Mouse (Mus musculus): Measurements from ENCODE around the gene Ap3m1. TPM values are rescaled to one million over a fixed set of nuclear protein-coding genes. Genes with fewer than 3 reads are reported as not detected.

Ap3m1 gene
- polyA plus RNA-seq, 1 experiment from 2014 or later: 46.8 TPM

- DNase-seq (ENCODE audit: low spot score) (no peak), ATAC-seq (ENCODE audit: low FRiP score, low TSS enrichment) (peak; percentile 6; the same call in 1 of the 2 replicates)
- peak overlapping the region; percentile 82 for H3K4me3 ChIP-seq (ENCODE audit: low read depth, low read length)
- TF ChIP-seq EP300 (optimal IDR thresholded peaks at IDR 0.05) (peak; percentile 56), CTCF (IDR thresholded peaks at IDR 0.05; ENCODE audit: low read depth) (no peak)
- H3K36me3 ChIP-seq (ENCODE audit: control insufficient read depth, insufficient read depth, low read length): no peaks in the 10 kb centered on the region
- no peaks in the 10 kb centered on the region for H3K27me3 ChIP-seq (ENCODE audit: control insufficient read depth, insufficient read depth, low read length)
- peak overlapping the region; percentile 88 for H3K9ac ChIP-seq (ENCODE audit: low read length)
- H3K4me2 ChIP-seq (replicated peaks; ENCODE audit: low read depth): peak overlapping the region; percentile 95
- 6% methylated on average over 28 of the region's 28 CpGs for WGBS
- peak overlapping the region; percentile 93 for H3K27ac ChIP-seq (replicated peaks)
- no peaks in the 10 kb centered on the region for H3K9me3 ChIP-seq (ENCODE audit: control insufficient read depth, low read length)
- no peaks in the 10 kb centered on the region for H3K4me1 ChIP-seq (replicated peaks; ENCODE audit: control insufficient read depth, insufficient read depth)
Observed at GRCm38 (mm10) chr14:21051380-21052111, 762 bp downstream of the Ap3m1 start.

DNA sequence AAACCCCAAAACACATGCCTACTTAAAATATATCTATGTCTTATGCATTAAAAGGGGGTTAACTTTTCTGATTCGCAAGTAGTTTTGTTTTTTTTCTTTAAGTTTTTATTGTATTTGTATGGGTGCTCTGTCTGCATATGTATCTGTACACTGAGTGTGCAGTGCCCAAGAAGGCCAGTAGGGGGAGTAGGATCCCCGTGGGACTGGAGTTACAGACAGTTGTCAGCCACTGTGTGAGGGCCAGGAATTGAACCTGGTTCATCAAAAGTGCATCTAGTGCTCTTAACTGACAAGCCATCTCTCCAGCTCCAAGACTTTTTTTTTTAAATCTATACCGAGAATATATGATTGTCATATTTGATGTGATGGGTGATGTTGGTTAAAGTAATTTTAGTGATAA lies 1.6 kb downstream of the Ap3m1 start:
- 0 out of 2 replicates have a peak overlapping the region, but pooled peaks have one; percentile 95 for H3K4me2 ChIP-seq (replicated peaks; ENCODE audit: low read depth)
- no peaks in the 10 kb centered on the region for H3K36me3 ChIP-seq (ENCODE audit: control insufficient read depth, insufficient read depth, low read length)
- H3K4me1 ChIP-seq (replicated peaks; ENCODE audit: control insufficient read depth, insufficient read depth): no peaks in the 10 kb centered on the region
- H3K27me3 ChIP-seq (ENCODE audit: control insufficient read depth, insufficient read depth, low read length): no peaks in the 10 kb centered on the region
- no peak overlapping the region for H3K9ac ChIP-seq (ENCODE audit: low read length)
- H3K4me3 ChIP-seq (ENCODE audit: low read depth, low read length): no peak overlapping the region
- no peaks in the 10 kb centered on the region for H3K9me3 ChIP-seq (ENCODE audit: control insufficient read depth, low read length)
- DNase-seq (ENCODE audit: low spot score): peak; percentile 56
- no peak for ATAC-seq (ENCODE audit: low FRiP score, low TSS enrichment)
- WGBS: 71% methylated on average over 3 of the region's 3 CpGs
- no peak for TF ChIP-seq EP300 (optimal IDR thresholded peaks at IDR 0.05)
- TF ChIP-seq CTCF (IDR thresholded peaks at IDR 0.05; ENCODE audit: low read depth): peak; percentile 71
- H3K27ac ChIP-seq (replicated peaks): no peak overlapping the region

DNA sequence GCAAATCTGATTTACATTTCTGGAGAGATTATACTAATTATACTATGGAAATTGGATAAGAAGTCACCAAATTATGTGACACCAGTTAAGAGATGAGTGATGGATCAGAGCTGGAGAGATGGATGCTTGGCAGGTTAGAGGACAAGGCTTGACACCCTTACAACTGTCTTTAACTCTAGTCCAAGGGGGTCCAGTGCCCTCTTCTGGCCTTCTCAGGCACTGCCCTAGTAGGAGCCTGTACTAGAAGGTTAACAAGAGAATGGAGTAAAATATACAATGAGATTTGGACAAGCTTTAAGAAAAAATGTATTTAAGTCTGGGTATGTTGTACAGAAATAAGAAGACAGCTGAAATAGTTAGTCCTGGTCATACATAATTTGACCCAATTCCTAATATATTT lies 3.4 kb downstream of the Ap3m1 start:
- no peak overlapping the region for H3K27ac ChIP-seq (replicated peaks)
- no peaks in the 10 kb centered on the region for H3K36me3 ChIP-seq (ENCODE audit: control insufficient read depth, insufficient read depth, low read length)
- ATAC-seq (ENCODE audit: low FRiP score, low TSS enrichment) (no peak), DNase-seq (ENCODE audit: low spot score) (peak; percentile 42)
- no peak overlapping the region for H3K4me2 ChIP-seq (replicated peaks; ENCODE audit: low read depth)
- H3K4me3 ChIP-seq (ENCODE audit: low read depth, low read length): no peak overlapping the region
- no peak overlapping the region for H3K9ac ChIP-seq (ENCODE audit: low read length)
- no peaks in the 10 kb centered on the region for H3K27me3 ChIP-seq (ENCODE audit: control insufficient read depth, insufficient read depth, low read length)
- no peaks in the 10 kb centered on the region for H3K4me1 ChIP-seq (replicated peaks; ENCODE audit: control insufficient read depth, insufficient read depth)
- no peaks in the 10 kb centered on the region for H3K9me3 ChIP-seq (ENCODE audit: control insufficient read depth, low read length)
- TF ChIP-seq EP300 (optimal IDR thresholded peaks at IDR 0.05) (no peak), CTCF (IDR thresholded peaks at IDR 0.05; ENCODE audit: low read depth) (peak; percentile 70)

DNA sequence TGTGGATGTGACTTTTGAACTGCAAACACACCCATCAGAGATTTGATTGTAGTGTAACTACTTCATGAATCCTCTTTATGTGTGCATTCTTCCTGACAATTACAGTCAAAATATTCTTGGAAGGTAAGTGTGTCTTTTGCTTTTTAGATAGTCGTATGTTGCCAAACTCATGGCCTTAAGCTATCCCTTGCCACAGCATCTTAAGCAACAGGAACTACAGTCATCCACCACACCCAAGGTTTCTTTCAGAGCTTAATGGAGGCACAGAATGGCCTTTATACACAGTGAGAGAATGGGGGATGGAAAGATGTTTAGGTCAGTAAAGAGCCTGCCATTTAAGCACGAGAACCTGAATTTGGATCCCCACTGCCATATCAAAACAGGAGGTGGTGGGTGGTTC lies 4.5 kb downstream of the Ap3m1 start:
- ATAC-seq (ENCODE audit: low FRiP score, low TSS enrichment): no peak
- no peaks in the 10 kb centered on the region for H3K4me1 ChIP-seq (replicated peaks; ENCODE audit: control insufficient read depth, insufficient read depth)
- DNase-seq (ENCODE audit: low spot score): no peak
- H3K4me2 ChIP-seq (replicated peaks; ENCODE audit: low read depth): no peak overlapping the region
- H3K27ac ChIP-seq (replicated peaks): no peak overlapping the region
- H3K4me3 ChIP-seq (ENCODE audit: low read depth, low read length): no peak overlapping the region
- no peaks in the 10 kb centered on the region for H3K36me3 ChIP-seq (ENCODE audit: control insufficient read depth, insufficient read depth, low read length)
- no peaks in the 10 kb centered on the region for H3K9me3 ChIP-seq (ENCODE audit: control insufficient read depth, low read length)
- TF ChIP-seq CTCF (IDR thresholded peaks at IDR 0.05; ENCODE audit: low read depth): no peak
- no peak for TF ChIP-seq EP300 (optimal IDR thresholded peaks at IDR 0.05)
- H3K9ac ChIP-seq (ENCODE audit: low read length): no peak overlapping the region
- WGBS: 68% methylated on average over 2 of the region's 2 CpGs
- H3K27me3 ChIP-seq (ENCODE audit: control insufficient read depth, insufficient read depth, low read length): no peaks in the 10 kb centered on the region

DNA sequence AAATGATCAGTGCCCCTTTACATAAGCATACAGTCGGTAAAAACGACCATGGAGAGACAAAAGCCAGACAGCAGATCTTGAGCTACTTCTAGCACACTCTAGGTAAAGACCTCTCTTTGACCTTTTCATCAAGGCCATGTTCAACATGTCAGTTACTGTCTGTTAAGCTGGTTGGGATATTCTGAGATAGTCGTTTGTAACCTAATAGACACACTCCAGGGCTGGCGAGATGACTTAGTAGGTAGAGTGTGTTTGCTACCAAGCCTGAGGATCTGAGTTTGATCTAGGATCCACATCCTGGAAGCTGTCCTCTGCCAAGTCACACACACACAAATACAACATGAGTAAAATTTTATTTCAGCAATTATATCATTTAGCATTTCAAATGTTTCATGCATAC lies 12.7 kb downstream of the Ap3m1 start:
- WGBS: 63% methylated on average over 4 of the region's 4 CpGs
- H3K36me3 ChIP-seq (ENCODE audit: control insufficient read depth, insufficient read depth, low read length): peaks cover 2% of the 10 kb centered on the region; the same call in 1 of the 2 replicates
- DNase-seq (ENCODE audit: low spot score) (no peak), ATAC-seq (ENCODE audit: low FRiP score, low TSS enrichment) (no peak)
- no peaks in the 10 kb centered on the region for H3K9me3 ChIP-seq (ENCODE audit: control insufficient read depth, low read length)
- no peaks in the 10 kb centered on the region for H3K27me3 ChIP-seq (ENCODE audit: control insufficient read depth, insufficient read depth, low read length)
- no peak overlapping the region for H3K9ac ChIP-seq (ENCODE audit: low read length)
- H3K4me1 ChIP-seq (replicated peaks; ENCODE audit: control insufficient read depth, insufficient read depth): no peaks in the 10 kb centered on the region
- TF ChIP-seq EP300 (optimal IDR thresholded peaks at IDR 0.05): no peak
- TF ChIP-seq CTCF (IDR thresholded peaks at IDR 0.05; ENCODE audit: low read depth): no peak
- H3K4me3 ChIP-seq (ENCODE audit: low read depth, low read length): no peak overlapping the region
- H3K4me2 ChIP-seq (replicated peaks; ENCODE audit: low read depth): no peak overlapping the region
- no peak overlapping the region for H3K27ac ChIP-seq (replicated peaks)

DNA sequence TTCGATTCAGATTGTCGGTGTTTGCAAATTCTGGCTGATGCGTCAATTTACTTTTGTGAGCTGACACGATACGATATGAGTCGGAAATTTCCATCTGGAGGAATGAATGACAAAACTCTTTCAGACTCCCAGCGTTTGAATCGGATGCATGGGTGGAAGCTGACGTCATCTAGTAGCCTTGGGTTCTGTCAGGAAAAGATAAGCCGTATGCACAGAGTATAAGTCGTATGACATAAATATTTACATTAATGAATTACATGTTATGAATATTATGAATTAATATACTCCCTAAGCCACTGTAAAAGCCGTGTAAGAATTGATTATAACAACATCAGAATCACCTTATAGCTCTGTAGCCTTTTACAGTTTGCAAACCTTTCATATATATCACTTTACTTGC lies 13.2 kb downstream of the Ap3m1 start:
- Histone ChIP-seq H3K27me3 (ENCODE audit: control insufficient read depth, insufficient read depth, low read length) (no peaks in the 10 kb centered on the region), H3K4me2 (replicated peaks; ENCODE audit: low read depth) (no peak overlapping the region), H3K9me3 (ENCODE audit: control insufficient read depth, low read length) (no peaks in the 10 kb centered on the region), H3K36me3 (ENCODE audit: control insufficient read depth, insufficient read depth, low read length) (peaks cover 4% of the 10 kb centered on the region; the same call in 1 of the 2 replicates), H3K9ac (ENCODE audit: low read length) (no peak overlapping the region), H3K27ac (replicated peaks) (no peak overlapping the region), H3K4me1 (replicated peaks; ENCODE audit: control insufficient read depth, insufficient read depth) (no peaks in the 10 kb centered on the region), H3K4me3 (ENCODE audit: low read depth, low read length) (no peak overlapping the region)
- ATAC-seq (ENCODE audit: low FRiP score, low TSS enrichment): no peak
- 49% methylated on average over 12 of the region's 12 CpGs for WGBS
- TF ChIP-seq CTCF (IDR thresholded peaks at IDR 0.05; ENCODE audit: low read depth) (no peak), EP300 (optimal IDR thresholded peaks at IDR 0.05) (no peak)
- no peak for DNase-seq (ENCODE audit: low spot score)

All from stomach, postnatal 0 days (tissue).